Mouse (Mus musculus): Measurements from ENCODE around the gene Zmiz1.
A peak's percentile ranks its signal among the peaks of the same experiment; 100 is the strongest.

Zmiz1 gene

DNA sequence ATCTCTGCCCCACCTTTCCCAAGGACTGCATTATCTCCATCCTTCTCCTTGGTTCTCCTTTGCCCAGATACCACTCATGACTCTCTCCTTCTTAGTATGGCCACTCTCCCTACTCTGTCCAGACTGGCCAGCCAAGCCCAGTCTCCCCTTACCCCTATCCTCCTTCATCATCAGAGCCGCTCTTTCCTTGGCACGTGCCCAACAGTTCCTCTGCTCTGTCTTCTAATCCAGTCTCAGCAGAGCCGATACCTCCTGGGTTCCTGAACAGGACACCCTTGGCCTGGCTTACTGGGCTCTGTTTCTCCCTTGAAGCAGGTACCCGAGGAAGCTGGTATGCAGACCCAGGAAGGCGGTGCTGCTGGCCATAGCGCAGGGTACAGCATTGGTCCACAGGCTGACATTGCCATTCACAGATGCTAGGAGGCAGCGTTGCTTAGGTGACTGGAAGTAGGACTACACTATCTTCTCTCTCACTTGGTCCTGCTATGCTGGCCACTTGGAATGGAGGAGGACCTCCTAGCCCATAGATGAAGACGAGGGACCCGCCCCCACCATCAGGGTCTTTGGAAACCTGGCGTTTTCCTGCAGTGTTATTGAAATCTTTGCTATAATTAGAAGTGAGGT lies 80.6 kb downstream of the Zmiz1 start:
- no peak for DNase-seq

DNA sequence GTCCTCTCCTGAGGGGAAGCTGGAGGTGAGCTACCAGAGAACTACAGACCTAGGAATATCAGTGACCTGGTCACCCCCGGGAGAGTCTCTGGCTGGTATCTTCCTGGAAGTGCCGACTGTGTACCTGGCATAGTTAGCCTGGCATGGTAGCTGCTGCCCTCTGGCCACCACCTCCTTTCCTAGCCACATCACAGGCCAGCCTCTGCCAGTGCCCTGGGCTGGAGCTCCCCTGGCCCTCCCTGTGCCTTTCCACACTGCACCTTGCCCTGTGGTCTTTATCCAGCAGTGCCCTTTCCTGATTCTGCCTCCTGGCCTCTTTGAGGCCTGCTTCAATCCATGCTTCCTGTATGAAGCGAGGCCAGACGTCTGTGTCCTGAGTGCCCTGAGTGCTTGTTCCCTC lies 81.2 kb downstream of the Zmiz1 start:
- DNase-seq: no peak

DNA sequence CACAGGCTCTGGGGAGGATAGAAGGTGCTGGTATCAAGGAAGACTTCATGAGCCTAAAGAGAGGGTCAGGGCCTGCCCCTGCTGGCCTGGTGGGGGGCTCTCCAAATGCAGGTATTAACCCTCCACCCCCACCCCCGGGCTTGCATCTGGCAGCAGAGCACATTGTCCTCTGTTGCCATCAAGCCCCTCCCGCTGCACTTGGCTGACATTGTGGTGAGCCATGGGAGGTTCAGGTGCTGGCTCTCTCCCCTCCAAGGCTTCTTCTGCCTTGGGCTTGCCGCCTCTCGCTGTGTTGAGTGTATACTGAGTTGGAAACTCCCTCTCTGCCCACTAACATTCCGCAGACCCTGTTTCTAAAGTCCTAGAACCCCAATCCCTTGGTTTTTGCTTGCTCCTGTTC lies 82.2 kb downstream of the Zmiz1 start:
- no peak for DNase-seq

DNA sequence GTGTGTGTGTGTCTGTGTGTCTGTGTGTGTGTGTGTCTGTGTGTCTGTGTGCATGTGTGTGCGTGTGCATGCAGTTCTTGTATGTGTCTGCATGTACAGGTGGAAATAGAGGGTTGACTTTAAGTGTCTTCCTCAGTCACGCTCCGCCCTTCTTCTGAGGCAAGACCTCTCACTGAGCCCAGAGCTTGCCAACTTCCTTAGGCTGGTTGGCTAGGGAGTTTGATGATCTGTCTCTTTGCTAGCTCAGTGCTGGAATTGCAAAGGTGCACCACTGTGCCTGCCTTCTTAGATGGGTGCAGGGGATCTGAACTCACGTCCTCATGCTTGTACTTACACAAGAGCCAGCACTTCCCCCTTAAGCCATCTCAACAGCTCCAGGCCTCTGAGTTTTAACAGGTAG lies 84.1 kb downstream of the Zmiz1 start:
- DNase-seq: no peak

DNA sequence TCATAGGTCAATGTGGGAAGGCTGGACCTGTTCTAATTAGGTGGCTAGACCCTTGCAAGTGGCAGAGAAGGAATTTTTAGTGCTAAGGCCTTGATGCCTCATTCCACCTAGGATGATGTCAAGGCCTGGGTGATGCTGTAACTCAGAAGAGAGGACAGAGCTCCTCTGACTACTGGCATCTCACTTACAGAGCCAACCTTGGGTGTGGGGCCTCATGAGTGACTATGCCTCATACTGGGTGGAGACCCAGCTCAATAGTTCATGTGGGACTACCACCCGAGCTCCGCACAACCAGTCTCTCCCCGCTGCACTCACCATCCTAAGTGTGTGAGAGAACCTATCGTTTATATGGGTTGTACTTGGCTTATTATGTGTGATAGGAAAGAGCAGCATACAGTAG lies 84.9 kb downstream of the Zmiz1 start:
- DNase-seq: no peak

DNA sequence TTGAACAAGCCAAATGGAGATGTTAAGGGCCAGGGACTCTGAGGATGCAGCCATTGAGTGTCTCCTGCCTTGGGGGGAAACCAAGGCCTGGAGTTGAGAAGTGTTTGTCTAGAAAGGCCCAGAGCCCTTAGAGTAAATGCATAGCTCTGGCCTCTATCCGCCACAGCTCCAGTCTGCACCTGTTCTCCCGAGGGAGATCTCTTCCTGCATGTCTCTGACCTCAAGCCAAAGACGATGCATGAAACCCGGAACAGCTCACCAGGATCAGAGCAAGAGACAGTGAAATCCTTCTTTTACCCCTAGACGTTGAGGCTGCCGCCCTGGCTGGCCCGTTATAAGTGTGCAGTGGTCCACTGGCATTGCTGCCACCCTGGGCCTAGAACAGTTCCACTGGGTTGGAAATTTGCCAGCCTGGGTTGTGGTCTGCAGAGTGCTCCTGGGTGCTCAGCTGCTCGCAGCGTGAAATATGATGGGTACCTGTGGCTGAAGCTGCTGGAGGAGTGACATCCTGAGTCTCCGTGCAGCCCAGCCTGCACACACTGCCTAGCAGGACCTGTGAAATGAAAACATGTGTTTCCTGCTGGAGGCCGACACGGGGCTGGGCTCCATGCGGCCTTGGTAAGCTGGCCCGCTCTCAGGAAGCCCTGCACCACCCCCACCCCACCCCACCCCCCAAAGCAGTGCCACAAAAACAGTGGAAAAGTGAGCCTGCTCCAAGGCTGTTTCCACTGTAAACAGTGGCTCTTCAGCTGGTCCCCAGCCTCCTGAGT lies 88.1 kb downstream of the Zmiz1 start:
- DNase-seq: peak; percentile 48

DNA sequence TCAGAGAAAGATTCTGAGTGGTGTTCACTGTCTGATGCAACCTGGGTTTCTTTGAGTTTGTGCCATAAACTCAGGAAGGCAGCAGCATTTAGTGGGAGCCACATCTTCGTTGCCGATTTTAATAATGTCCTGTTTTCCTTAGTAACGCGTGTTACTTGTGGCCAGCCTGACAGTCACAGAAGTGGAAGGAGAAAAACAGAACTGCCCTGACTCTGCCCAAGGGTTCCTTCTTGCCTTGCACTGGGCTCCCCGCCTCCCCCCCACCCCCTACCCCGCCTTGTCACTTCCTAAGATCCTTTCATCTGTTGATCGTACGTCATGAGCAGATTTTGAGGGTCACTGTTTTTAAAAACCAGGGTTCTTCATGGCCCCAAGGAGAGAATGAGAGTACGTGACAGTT lies 88.9 kb downstream of the Zmiz1 start:
- DNase-seq: no peak

DNA sequence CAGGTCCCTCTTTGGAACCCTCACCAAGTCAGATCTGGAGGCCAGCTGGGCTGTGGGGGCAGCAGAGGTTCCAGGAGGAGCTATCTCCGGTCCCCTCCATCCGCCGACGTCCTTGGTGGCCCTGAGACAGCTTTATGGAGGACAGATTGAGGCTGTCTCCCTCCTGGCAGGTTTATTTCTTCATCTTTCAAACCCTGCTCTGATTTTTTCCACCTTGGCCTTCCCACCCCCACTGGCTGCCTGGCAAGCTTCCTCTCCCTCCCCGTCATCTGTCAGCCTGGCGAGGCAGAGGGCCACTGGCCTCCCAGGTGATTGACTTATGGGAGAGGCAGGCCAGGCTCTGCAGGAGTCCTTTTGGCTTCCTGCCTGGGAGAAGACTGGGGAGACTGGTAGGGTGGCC lies 89.7 kb downstream of the Zmiz1 start:
- no peak for DNase-seq

DNA sequence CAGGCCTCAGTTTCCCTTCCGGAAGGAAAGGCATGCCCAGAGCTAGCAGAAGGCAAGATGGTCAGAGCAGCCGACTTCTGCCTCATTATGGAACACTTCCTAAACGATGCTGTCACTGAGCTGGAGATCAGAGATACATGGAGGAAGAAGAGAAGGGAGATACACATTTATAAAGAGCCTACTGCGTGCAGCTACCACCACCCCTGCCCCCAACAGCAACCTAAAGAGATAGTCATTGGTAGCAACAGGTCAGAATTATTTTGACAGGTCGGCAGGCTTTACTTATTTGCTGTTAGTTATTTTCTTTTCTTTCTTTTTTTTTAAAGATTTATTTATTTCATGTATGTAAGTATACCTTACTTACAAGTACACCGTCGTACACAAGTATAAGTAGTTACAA lies 90.1 kb downstream of the Zmiz1 start:
- DNase-seq: no peak

DNA sequence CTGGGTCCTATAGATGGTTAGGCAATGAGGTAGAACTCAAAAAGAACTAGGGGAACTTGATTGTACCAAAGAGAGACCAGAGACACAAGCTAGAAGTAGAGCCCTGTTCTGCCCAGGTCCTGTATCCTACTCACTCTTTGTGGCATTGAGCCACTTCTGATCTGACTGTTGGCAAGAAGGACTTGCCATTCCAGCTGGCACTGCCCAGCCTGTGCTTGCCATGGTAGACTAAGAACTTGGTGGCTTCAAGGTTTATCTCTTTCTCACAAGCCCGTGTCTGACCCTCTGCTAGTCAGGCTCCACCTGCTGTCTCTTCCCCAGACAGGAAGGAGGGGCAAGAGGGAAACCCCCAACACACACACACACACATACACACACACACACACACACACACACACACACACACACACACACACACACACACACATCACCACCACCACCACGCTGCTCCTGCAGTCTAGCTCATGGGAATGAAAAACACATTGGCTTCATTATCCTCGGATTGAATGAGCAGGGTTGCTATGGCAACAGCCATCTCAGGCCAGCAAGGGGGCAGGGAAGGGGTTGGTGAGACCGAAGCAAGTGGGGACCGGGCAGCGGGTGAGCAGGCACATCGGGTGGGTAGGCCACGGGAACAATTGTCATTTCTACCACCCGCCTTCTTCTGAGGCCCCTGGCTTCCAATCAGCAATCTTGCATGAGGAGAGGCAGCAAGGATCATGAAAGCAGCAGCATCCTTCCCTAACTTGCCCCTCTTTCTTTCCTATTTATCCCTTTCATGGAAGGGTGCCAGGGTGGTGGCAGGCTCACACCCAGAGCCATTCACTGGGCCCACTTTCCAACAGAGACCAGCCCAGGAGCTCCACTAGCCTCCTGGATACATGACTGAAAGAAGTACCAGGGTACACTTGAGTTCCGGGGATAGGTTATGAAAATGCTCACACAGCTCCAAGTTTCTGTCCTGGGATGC lies 91.2 kb downstream of the Zmiz1 start:
- DNase-seq: no peak

DNA sequence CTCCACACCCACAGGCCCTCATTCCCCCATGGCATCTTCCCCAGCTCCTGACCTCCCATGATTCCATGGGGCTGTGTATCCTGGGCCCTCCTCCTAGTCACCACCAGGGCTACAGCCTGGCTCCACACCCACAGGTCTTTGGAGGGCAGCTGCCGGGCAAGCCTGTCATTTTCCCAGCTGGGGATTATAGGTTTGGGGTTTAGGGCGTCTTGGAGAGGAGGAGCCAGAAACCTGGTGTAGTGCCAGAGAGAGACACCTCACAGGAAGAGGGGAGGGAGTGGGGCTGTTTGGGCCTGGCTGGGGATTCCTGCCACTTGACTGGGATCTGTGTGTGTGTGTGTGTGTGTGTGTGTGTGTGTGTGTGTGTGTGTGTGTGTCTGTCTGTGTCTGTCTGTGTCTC lies 92.7 kb downstream of the Zmiz1 start:
- no peak for DNase-seq

DNA sequence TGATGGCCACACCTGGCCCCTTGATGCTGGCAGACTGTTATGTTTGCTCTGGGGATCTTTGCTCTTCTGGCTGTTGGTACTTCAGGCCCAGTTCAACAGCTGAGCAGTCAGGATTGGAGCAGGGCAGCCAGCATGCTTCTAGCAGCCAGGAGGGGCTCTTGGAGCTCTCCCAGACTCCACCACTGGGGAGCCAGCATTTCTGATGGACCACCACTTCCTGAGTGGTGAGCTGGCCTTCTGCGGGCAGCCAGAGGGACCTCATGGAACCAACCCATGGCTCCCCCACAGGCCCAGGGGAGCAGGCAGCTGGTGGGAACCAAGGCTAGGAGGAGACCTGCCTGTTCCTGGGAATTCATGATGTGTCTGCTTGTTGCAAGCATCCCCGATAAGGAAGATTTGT lies 94.4 kb downstream of the Zmiz1 start:
- DNase-seq: no peak

DNA sequence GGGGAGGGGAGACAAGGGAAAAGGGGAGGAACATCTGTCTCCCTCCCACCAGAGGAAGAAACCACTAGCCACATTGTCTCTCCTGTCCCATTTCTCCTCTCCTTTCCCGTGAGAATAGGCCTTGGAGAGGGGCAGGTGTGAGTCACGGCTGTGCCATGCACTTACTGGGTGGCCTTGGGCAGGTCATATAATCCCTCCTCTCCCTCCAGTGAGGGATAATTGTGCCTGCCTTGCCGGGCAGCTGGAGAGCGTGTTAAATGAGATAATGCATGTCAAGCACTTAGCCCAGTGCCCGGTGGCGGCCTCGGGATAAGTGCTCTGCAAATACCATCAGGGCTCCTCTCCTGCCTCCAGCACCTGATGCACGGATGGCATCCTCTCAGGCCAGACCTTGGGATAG lies 95.8 kb downstream of the Zmiz1 start:
- no peak for DNase-seq

DNA sequence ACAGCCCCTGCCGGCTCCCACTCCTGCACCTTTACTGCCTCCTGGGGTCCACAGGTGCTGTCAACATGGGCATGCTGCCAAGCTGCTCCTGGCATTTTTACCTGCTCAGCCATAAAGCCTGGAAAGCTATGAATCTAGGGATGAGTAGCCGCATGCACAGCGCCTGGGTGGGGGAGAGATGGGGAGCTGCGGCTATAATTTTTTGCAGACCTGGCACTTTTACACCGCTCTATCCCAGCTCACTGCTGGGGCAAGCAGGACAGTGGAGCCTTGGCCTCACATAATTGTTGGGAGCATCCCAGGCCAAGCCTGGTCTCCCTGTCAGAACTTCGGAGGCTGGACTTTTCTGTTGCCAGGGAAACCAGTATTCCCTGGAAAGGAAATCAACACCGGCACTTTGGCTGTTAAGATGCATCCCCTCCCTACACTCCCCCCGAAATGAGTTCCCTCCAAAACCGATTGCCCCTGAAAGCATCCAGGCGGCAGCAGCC lies 96.4 kb downstream of the Zmiz1 start:
- DNase-seq: no peak

DNA sequence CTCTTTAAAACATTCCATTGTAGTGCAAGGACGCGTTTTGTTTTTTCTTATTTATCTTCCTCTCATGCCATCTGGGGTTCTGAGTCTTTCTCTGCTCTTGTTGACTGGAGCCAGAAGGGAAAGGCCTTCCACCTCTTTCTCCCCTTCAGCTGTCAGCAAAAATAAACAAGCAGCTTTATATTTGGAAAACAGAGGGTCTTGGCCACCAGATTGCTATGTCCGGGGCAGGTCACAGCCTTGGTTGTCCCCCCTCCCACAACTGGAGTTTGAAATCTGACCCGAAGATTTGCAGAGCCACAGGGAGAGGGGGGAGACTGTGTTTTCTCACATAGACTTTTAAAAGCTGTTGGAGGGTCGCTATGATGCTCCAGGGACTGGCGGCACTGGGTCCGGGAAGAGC lies 96.9 kb downstream of the Zmiz1 start:
- DNase-seq: no peak

DNA sequence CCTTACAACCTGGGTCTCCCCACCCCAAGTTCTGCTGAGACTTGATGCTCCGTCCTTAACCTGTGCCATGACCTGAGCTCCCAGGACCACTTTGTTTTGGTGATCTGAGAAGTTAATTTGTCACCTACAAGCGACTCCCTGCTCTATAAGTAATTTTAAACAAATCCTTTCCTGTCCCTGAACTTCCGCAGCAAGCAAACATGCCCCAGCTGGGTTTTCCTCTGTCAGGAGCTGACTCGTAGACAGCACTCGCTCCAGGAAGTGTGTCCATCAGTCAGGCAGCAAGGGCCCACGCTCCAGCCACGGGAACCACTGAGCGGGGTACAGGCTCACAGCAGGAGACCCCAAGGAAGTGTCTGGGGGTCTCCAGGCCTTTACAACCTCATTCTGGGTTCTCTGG lies 98.0 kb downstream of the Zmiz1 start:
- DNase-seq: no peak

DNA sequence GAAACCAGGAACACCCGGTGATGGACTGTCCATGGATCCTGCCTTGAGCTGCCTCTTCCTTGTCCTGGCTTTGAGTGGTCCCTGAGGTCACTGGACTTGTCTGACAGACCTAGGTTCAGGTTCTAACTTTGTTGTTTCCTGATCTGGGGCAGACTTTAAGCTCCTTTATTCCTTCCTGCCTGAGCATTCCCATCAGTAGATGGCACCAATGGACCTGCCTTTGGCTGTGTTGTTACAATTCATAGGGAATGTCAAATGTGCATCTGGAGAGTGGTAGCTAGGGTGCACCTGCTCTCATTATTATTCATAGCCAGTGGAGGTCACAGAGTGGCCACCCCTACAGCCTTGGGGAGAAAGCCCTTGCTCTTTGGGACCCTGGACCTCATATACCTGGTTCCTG lies 99.5 kb downstream of the Zmiz1 start:
- no peak for DNase-seq

DNA sequence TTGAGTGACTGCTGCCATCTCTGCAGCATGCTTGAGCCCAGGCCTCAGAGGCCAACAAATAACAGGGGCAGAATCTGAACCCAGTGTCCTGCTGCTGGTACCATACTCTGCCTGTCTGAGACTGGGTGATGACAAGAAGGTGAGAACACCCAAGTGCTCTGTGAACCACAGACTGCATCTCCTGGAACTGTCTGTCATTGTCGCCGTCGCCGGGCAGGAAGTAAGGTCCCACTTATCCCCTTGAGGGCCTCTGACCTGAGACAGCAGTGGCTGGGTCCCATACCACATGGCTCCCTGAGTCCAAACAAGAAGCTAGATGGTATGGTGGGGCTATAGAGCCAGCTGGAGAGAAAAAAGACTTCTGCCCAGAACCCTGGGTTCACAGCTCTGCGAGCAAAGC lies 100.9 kb downstream of the Zmiz1 start:
- DNase-seq: no peak

DNA sequence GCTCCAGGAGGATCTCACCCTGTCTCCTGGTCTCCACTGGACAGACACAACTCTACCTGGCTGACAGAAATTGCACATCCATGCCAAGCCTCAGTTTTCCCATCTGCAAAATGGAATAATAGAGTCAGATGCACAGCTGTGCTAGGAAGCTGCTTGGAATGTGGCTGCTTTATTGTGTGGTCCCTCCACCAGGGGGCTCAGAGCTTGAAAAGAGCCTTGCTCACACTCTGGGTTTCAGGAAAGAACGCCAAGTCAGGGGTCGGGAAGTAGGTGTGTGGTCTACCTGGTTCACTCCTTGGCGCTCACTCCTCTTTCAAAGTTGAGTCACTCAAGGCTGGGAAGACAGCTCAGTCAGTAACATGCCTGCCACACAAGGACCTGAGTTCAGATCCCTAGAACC lies 101.9 kb downstream of the Zmiz1 start:
- DNase-seq: no peak

DNA sequence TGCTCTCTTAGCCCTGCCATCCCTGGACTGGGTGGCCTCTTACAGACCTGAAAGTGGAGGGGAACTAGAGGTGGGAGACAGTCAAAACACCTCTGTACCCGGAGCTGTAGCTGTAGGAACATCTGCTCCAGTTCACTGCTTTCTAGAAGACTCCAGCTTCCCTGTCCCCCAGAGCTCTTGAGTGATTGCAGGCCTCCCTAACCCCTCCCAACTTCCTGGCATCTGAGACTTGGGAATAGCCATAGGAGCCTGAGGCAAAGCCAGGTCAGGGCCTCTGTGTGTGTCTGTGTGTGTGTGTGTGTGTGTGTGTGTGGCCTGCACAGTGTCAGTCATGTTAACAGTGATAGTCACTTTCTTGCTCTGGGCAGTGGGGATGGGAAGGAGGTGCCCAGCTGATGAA lies 102.7 kb downstream of the Zmiz1 start:
- DNase-seq: no peak

DNA sequence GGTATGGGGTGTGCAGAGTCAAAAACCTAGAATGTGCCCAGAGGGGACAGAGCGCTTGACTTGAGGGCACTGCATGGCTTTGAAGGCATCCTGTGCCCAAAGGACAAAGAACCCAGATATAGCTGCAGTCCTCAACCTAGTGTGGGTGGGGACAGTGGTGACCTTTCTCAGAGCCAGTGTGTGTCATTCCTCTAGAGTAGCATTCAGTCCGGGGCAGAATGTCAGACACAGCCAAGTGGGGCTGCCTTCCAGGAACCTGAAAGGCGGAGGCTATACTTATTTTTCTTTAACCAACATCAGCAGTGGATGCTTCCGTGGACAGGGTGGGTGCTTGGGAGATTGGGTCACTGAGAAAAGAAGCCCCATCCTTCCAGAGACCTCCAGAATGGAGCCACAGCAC lies 103.5 kb downstream of the Zmiz1 start:
- DNase-seq: no peak

DNA sequence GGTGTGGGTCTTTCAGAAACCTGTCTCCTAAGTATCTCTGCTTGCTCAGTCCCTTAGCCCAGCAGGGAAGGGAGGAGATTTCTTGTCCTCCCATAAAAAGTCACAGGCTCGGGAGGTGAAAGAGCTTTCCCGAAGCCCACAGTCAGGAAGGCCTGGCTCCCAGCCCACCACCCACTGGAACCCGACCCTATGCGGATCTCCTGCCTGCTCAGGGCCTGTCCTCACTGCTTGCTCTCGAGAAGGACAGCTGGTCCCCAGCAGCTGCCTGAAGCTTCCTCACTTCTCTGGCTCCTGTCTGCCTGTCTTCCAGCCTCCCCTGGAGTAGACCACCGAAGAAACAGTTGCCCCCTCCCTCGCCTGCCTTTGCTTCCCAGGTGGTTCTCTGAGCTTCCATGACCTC lies 103.9 kb downstream of the Zmiz1 start:
- DNase-seq: no peak

DNA sequence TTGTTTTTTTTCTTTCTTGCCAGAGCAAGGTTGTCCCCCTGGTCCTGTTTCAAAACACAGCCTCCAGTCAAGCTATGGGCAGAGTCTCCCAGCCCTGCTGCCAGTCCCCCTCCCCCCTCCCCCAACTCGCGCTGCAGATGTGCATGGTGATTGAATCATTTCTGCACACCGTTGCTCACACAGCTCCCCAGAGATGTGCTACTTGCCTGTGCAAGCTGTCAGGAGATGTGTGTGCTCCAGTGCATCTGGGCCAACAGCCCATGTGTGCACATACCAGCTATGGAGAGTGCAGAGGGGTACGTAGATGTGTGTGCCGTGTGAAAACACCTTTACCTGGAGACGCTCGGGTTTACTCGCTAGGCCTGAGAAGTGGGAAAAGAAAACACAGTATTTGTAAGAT lies 105.6 kb downstream of the Zmiz1 start:
- DNase-seq: no peak
